Mouse (Mus musculus) heart, embryonic 16.5 days (tissue): ENCODE results near the gene Dennd4a. TPM values are rescaled to one million over a fixed set of nuclear protein-coding genes. Genes with fewer than 3 reads are reported as not detected.
"Not testable (repeated sequence)": the region's sequence is repeated elsewhere in the genome, so short reads cannot be mapped to it uniquely, and the experiment has no call there.

ENCODE experiments used
- ATAC-seq: fragments of 200-750 bp; cut with Nextera tagmentation; replicated peaks from 2 replicates; pipeline ENCODE4 v1.8.0; 2017; ENCODE audit warnings: moderate number of reproducible peaks; ENCODE audit not compliant: insufficient read depth, low FRiP score; ENCODE audit errors: extremely low read depth
- H3K27ac ChIP-seq: fragments of 300-500 bp; sonication (generic); 2 replicates; pipeline ENCODE4 v1.5.1; 2014; ENCODE audit warnings: mild to moderate bottlenecking, low read length, control low read depth, moderate library complexity
- H3K27me3 ChIP-seq: fragments of 300-500 bp; sonication (generic); 2 replicates; pipeline ENCODE4 v1.6.1; 2014; ENCODE audit warnings: low read length, mixed read lengths; ENCODE audit not compliant: control insufficient read depth, insufficient read depth
- H3K36me3 ChIP-seq: fragments of 300-500 bp; sonication (generic); 2 replicates; pipeline ENCODE4 v1.6.1; 2014; ENCODE audit not compliant: control insufficient read depth, insufficient read depth
- H3K4me1 ChIP-seq: fragments of 300-500 bp; sonication (generic); 2 replicates; pipeline ENCODE4 v1.6.1; 2014; ENCODE audit warnings: low read length, mixed read lengths; ENCODE audit not compliant: control insufficient read depth, insufficient read depth
- H3K4me2 ChIP-seq: fragments of 300-500 bp; sonication (generic); 2 replicates; pipeline ENCODE4 v1.6.1; 2014; ENCODE audit warnings: low read depth, mild to moderate bottlenecking, control low read depth, low read length
- H3K4me3 ChIP-seq: fragments of 300-500 bp; sonication (generic); 2 replicates; pipeline ENCODE4 v1.5.1; 2014; ENCODE audit warnings: mild to moderate bottlenecking, control low read depth, low read length
- H3K9ac ChIP-seq: fragments of 300-500 bp; sonication (generic); 2 replicates; pipeline ENCODE4 v1.6.1; 2014; ENCODE audit warnings: low read length, control low read depth
- H3K9me3 ChIP-seq: fragments of 300-500 bp; sonication (generic); replicated peaks from 2 replicates; pipeline ENCODE4 v1.6.1; 2016; ENCODE audit warnings: low read length; ENCODE audit not compliant: control insufficient read depth
- WGBS: fragments of 180-500 bp; shearing (Covaris S2); extraction: QIAGEN DNeasy Blood & Tissue Kit; methylation state at CpG from one replicate; pipeline ENCODE4 v1.1.7; 2014; 5-methylcytosine and 5-hydroxymethylcytosine counted together
- polyA plus RNA-seq: library from polyadenylated mRNA; unstranded; fragments of >200 nt; fragmentation: Nextera tagmentation; extraction: Ambion mirVana; gene quantifications from 2 replicates; pipeline ENCODE4 v1.2.1, GENCODE M21; 2015

Dennd4a gene
- polyA plus RNA-seq, 1 experiment from 2014 or later, result 6.0 TPM

DNA sequence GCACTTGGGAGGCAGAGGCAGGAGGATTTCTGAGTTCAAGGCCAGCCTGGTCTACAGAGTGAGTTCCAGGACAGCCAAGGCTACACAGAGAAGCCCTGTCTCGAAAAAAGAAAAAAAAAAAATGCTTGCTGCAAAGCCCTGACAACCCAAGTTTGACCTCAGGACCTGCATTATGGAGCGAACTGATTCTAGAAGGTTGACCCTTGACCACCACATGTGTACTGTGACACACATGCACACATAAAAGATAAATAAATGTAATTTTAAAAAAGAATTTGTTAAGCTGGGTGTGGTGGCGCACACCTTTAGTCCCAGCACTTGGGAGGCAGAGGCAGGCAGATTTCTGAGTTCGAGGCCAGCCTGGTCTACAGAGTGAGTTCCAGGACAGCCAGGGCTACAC lies 8.5 kb downstream of the Dennd4a start:
- not testable (repeated sequence) for H3K36me3 ChIP-seq, H3K4me2 ChIP-seq, H3K9me3 ChIP-seq, ATAC-seq, H3K4me1 ChIP-seq, H3K27me3 ChIP-seq, H3K27ac ChIP-seq, H3K4me3 ChIP-seq, H3K9ac ChIP-seq
- 84% methylated on average over 4 of the region's 4 CpGs for WGBS

DNA sequence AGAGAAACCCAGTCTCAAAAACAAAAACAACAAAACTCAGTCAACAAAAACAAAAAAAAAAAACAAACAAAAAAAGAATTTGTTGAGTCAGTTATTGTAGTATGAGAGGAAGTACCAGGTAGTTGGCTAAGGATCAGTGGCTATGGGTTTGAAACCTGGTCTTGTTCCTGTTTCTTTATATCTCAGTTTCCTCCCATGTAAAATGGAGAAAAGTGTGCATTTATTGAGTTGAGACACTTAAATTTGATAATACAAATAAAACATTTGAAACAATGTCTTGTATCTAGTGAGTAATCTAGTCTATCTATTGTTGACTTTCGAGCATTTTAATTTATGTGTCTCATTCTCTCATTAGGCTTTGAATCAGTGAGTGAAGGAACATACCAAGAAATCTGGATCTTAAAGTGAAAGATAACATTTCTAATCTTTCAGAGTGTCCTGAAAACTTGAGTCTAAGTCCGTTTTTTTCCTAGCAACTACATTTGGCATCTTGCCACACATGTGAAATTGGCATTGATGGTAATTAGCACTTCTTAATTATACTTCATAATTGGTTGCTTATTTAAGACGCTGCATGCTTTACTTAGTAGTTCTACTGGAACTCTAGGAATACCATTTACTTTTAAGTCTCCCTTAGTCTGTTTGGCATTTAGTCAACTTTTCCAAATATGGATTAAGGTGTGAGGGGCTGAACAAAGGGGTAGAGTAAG lies 9.1 kb downstream of the Dennd4a start:
- Histone ChIP-seq H3K4me1 (no peaks in the 10 kb centered on the region), H3K36me3 (no peaks in the 10 kb centered on the region), H3K27ac (no peak overlapping the region), H3K9ac (no peak overlapping the region), H3K4me3 (no peak overlapping the region), H3K4me2 (no peak overlapping the region), H3K9me3 (no peaks in the 10 kb centered on the region), H3K27me3 (no peaks in the 10 kb centered on the region)
- no peak for ATAC-seq
- 67% methylated on average over 3 of the region's 3 CpGs for WGBS

DNA sequence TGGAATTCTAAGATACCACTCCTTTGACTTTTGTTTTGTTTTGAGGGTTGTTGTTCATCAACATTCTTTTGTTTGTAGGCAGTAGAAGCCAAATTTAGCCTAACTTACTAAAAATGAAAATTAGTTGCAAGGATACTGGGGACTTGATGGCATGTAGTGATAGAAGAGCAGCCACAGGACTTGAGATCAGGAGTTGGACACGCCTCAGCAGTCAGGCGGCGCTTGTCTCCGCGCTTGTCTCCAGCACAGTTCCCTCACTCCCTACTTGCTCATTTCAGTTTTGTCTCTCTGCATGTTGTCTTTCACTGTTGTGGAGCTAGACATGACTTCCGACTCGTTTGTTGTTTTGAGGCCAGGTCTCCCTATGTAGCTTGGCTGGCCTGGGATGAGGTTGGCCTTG lies 11.1 kb downstream of the Dennd4a start:
- ATAC-seq, result no peak
- H3K4me1 ChIP-seq, result no peaks in the 10 kb centered on the region
- H3K27ac ChIP-seq, result no peak overlapping the region
- no peaks in the 10 kb centered on the region for H3K27me3 ChIP-seq
- no peak overlapping the region for H3K4me3 ChIP-seq
- WGBS, result 80% methylated on average over 7 of the region's 7 CpGs
- H3K36me3 ChIP-seq, result no peaks in the 10 kb centered on the region
- no peak overlapping the region for H3K4me2 ChIP-seq
- H3K9ac ChIP-seq, result no peak overlapping the region
- H3K9me3 ChIP-seq, result no peaks in the 10 kb centered on the region

DNA sequence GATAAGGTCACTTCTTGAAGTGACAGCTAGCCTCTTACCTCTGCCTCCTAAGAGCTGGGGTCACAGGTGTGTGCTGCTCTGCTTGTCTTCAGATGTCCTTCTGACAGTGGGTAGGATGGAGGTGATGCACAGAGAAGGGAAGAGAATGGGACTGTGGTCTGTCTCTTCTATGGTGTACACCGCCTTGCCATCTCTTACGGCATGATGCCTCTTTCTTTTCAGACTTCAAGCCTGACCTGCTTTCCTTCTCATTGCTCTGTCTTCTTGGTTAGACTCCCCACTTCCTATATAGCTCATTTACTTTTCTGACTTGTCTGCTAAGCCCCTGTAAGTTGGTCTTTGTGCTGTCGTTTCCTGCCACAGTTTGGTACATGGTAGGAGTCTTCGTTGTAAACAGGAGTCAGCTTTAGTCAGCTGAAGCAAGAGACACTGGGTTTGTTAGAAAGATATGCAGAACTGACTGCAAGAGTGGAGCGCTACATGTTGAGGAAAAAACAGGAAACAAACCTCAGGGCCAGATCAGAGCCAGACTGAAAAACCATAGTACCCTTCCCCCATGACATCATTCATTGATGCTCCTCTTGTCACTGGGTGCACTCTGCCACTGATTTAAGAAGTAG lies 13.4 kb downstream of the Dennd4a start:
- no peak for ATAC-seq

DNA sequence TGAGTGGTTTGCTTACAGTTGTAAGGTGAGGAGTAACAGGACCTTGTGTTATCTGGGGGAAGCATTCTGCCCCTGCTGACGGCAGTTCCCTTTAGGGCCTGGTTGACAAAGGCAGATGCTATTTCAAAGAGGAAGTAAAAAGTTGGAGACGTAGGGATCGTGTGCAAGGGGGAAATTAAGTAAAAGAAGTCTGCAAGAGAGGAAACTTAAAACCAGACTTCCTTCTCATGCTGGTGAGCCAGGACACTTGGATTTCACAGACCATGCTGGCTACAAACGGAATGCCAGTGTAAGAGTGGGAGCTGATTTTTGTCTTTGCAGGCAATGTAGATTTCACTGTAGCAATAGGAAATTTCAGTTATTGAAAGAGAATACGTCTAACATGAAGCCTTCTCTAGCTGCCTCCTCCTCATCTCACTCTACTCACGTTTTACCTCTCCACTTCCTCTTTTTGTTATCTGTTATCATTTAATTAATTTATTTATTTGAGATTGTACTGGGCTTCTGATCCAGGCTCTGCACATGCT lies 19.0 kb downstream of the Dennd4a start:
- Histone ChIP-seq H3K36me3 (no peaks in the 10 kb centered on the region), H3K27me3 (no peaks in the 10 kb centered on the region), H3K9me3 (no peaks in the 10 kb centered on the region), H3K4me1 (no peaks in the 10 kb centered on the region), H3K9ac (no peak overlapping the region; the same call in 1 of the 2 replicates), H3K4me3 (no peak overlapping the region), H3K4me2 (no peak overlapping the region; the same call in 1 of the 2 replicates), H3K27ac (no peak overlapping the region)
- 36% methylated on average over 6 of the region's 6 CpGs for WGBS
- ATAC-seq, result no peak

More for the DNA sequence above, 13.4 kb downstream of the Dennd4a start:
- no peak overlapping the region for H3K9ac ChIP-seq
- no peaks in the 10 kb centered on the region for H3K4me1 ChIP-seq
- 69% methylated on average over 5 of the region's 5 CpGs for WGBS
- no peak overlapping the region for H3K4me3 ChIP-seq
- no peaks in the 10 kb centered on the region for H3K9me3 ChIP-seq
- no peaks in the 10 kb centered on the region for H3K36me3 ChIP-seq
- H3K27ac ChIP-seq, result no peak overlapping the region
- no peaks in the 10 kb centered on the region for H3K27me3 ChIP-seq
- no peak overlapping the region for H3K4me2 ChIP-seq

DNA sequence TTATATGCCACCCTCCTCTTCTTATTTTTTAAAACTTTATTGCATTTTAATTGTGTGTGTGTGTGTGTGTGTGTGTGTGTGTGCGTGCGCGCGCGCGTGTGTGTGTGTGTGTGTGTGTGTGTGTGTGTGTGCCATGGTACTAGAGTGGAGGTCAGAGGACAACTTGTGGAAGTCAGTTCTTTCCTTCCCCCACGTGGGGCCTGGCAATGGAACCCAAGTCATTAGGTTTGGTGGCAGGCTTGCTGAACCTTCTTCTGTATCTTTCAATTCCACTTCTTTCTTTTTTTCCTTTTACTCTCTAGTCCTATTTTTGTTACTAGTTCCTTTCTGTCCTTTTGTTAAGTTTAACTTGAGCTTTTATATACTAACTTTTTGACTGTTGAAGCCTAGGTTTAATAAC lies 19.5 kb downstream of the Dennd4a start:
- no peaks in the 10 kb centered on the region for H3K36me3 ChIP-seq
- no peak overlapping the region for H3K4me2 ChIP-seq
- H3K27me3 ChIP-seq, result no peaks in the 10 kb centered on the region
- no peak for ATAC-seq
- H3K4me1 ChIP-seq, result no peaks in the 10 kb centered on the region
- H3K9ac ChIP-seq, result no peak overlapping the region
- no peak overlapping the region for H3K27ac ChIP-seq
- H3K9me3 ChIP-seq, result no peaks in the 10 kb centered on the region
- no peak overlapping the region for H3K4me3 ChIP-seq
- 86% methylated on average over 7 of the region's 7 CpGs for WGBS

DNA sequence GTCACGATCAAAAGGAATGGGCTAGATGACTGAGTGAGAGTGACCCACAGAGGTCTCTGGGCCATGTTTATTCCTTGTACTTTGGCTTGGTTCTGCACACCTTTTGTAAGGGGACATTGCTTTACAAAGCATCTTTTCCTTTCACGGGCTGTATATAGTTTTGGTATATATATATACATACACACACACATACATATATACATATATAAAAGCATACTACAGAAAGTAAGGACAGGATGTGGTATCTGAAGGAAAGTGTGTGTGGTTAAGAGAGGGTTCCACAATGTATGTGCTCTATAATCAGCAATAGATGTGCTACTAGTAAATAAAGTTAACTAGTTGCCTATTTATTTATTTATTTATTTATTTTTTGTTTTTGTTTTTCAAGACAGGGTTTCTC lies 20.6 kb downstream of the Dennd4a start:
- H3K4me3 ChIP-seq, result no peak overlapping the region
- peaks cover 3% of the 10 kb centered on the region; the same call in 1 of the 2 replicates for H3K36me3 ChIP-seq
- H3K9ac ChIP-seq, result no peak overlapping the region
- H3K27me3 ChIP-seq, result no peaks in the 10 kb centered on the region
- H3K4me2 ChIP-seq, result no peak overlapping the region
- WGBS, result 87% methylated on average over 2 of the region's 2 CpGs
- H3K27ac ChIP-seq, result no peak overlapping the region
- ATAC-seq, result no peak
- H3K9me3 ChIP-seq, result no peaks in the 10 kb centered on the region
- H3K4me1 ChIP-seq, result no peaks in the 10 kb centered on the region

DNA sequence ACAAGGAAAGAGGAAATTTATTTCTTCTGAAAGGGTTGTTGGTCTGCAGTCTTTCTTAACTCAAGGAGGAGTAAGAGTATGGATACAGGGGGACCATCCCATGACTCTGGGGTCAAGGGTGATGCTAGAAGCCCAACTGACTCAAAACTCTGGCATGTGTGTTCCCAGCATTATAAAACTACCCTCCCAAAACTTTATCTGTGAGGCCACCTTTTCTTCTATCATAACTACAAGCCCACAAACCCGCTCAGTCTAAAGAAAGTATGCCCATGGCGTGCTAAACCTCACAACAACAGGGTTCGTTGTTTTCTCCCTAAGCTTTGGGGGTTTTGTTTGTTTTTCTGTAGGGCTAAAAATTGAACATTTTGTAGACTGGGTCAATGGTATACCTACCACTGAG lies 23.3 kb downstream of the Dennd4a start:
- WGBS, result 98% methylated on average over 3 of the region's 3 CpGs
- no peak overlapping the region for H3K27ac ChIP-seq
- no peaks in the 10 kb centered on the region for H3K27me3 ChIP-seq
- ATAC-seq, result no peak
- no peaks in the 10 kb centered on the region for H3K9me3 ChIP-seq
- no peak overlapping the region for H3K9ac ChIP-seq
- no peak overlapping the region for H3K4me2 ChIP-seq
- peaks cover 3% of the 10 kb centered on the region; the same call in 1 of the 2 replicates for H3K36me3 ChIP-seq
- H3K4me1 ChIP-seq, result no peaks in the 10 kb centered on the region
- H3K4me3 ChIP-seq, result no peak overlapping the region

DNA sequence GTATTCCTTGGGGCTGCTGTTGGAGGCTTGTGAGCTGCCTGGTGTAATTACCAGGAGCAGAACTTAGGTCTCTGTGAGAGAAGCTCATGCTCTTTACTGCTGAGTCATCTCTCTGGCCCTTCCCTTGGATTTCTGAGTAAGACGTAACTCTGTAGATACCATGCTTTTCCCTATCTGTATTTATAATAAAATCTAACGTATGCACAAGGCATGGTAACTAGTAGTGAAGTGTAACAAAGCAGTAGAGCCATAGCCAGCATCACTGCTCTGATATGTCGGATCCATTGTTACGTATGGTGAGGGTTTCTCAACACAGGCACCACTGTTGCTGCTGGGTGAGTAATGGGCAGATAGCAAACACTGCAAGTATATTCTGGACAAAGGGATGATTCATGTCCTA lies 34.2 kb downstream of the Dennd4a start:
- no peaks in the 10 kb centered on the region for H3K27me3 ChIP-seq
- WGBS, result 76% methylated on average over 4 of the region's 4 CpGs
- peaks cover 2% of the 10 kb centered on the region; the same call in 1 of the 2 replicates for H3K36me3 ChIP-seq
- H3K9me3 ChIP-seq, result no peaks in the 10 kb centered on the region
- H3K27ac ChIP-seq, result no peak overlapping the region
- H3K9ac ChIP-seq, result no peak overlapping the region
- H3K4me2 ChIP-seq, result no peak overlapping the region
- no peak overlapping the region for H3K4me3 ChIP-seq
- no peak for ATAC-seq
- no peaks in the 10 kb centered on the region for H3K4me1 ChIP-seq
